Mouse (Mus musculus) heart, postnatal 0 days (tissue): Measurements from ENCODE around the gene Ttc28.

Experiments used
- CTCF ChIP-seq: IDR thresholded peaks from 2 replicates; pipeline ENCODE4 v1.5.1; 2016; ENCODE audit warnings: antibody characterized with exemption, control low read depth, low read depth
- EP300 ChIP-seq: IDR thresholded peaks from 2 replicates; pipeline ENCODE4 v1.6.1; 2016; ENCODE audit warnings: antibody characterized with exemption, low read depth

GRCm38 (mm10) chr5:111017319-111017718 lies 137.7 kb downstream of the Ttc28 start:
- TF ChIP-seq CTCF, result no peak
- no peak for TF ChIP-seq EP300
